Mouse (Mus musculus) thymus, adult 2 months (tissue): ENCODE measurements around the gene Gm17018.

ENCODE experiments used
- CTCF ChIP-seq: fragments of 200-500 bp; IDR thresholded peaks from 2 replicates; pipeline ENCODE4 v1.5.1; 2012; ENCODE audit warnings: mild to moderate bottlenecking, control low read depth, low read length, moderate library complexity, borderline replicate concordance; ENCODE audit not compliant: control insufficient read depth, poor library complexity, insufficient read depth; ENCODE audit errors: extremely low read depth
- POLR2A ChIP-seq: fragments of 200-500 bp; IDR thresholded peaks from 2 replicates; pipeline ENCODE4 v1.6.1; 2012; ENCODE audit warnings: mild to moderate bottlenecking, low read length, control low read depth, moderate library complexity; ENCODE audit not compliant: control insufficient read depth, poor library complexity, insufficient read depth; ENCODE audit errors: extremely low read depth

DNA sequence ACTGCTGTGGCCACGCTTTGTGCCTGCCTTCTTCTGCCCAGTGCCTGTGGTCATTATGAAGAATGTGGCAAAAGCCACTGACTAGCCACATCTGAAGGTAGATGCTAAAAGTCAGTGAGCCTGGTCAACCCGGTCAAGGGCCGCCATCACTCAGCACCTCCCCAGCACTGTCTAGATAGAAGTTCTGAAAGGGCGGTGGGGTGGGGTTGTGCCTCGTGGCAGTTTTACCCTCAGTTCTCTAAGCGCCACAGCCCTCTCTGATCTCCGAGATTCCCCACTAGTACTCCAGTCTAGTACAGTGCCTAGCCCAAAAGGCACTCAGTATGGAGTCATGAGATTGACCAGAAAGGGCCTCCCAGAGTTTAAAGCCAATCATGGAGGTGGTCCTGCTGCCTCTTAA, 33.7 kb downstream of the Gm17018 start:
- TF ChIP-seq CTCF (no peak), POLR2A (no peak)
